9 mouse cellular contexts compared by ENCODE assay signal in genomic region chr2:168628787-168629186, GRCm38 (mm10). TPM values are rescaled to one million over a fixed set of nuclear protein-coding genes. Genes with fewer than 3 reads are reported as not detected.
A peak's percentile ranks its signal among the peaks of the same experiment; 100 is the strongest.
DNase-seq lines count a peak whose midpoint lies in the region; ATAC-seq lines count a peak whose summit lies in the region.
"Had no signal": no experiment of that assay in that cellular context is flagged by ENCODE, and none has a peak within 500 bp of the region (broad histone marks: within the 10 kb centered on the region; RNA-seq: fewer than 3 reads in every experiment).

No protein-coding gene starts in this region.

- H3K9me3 ChIP-seq in forebrain, embryonic 16.5 days (ENCODE audit: control insufficient read depth, low read length), result 0 out of 2 replicates have a peak, but pooled peaks cover 5% of the 10 kb centered on the region
- no peaks in the 10 kb centered on the region for H3K9me3 ChIP-seq in hindbrain, embryonic 12.5 days (replicated peaks)
- H3K9me3 ChIP-seq: lung, embryonic 15.5 days had no signal

- H3K9ac ChIP-seq in forebrain, embryonic 16.5 days (replicated peaks; ENCODE audit: low read depth, low read length), result no peak overlapping the region
- H3K9ac ChIP-seq in hindbrain, embryonic 12.5 days, result no peak overlapping the region
- H3K9ac ChIP-seq: lung, embryonic 15.5 days had no signal

- H3K4me1 ChIP-seq in forebrain, embryonic 16.5 days (replicated peaks; ENCODE audit: control insufficient read depth, insufficient read depth, low read length), result peaks cover 18% of the 10 kb centered on the region
- peaks cover 32% of the 10 kb centered on the region for H3K4me1 ChIP-seq in hindbrain, embryonic 12.5 days

- no peak overlapping the region for H3K4me3 ChIP-seq in forebrain, embryonic 16.5 days (replicated peaks; ENCODE audit: low read length)
- no peak overlapping the region for H3K4me3 ChIP-seq in hindbrain, embryonic 12.5 days
- H3K4me3 ChIP-seq: lung, embryonic 15.5 days had no signal

- ATAC-seq in forebrain, embryonic 16.5 days, result peak; percentile 68
- peak; percentile 55 for ATAC-seq in hindbrain, embryonic 12.5 days (ENCODE audit: low FRiP score)

- 24% methylated on average over 8 of the region's 8 CpGs for WGBS in forebrain, embryonic 16.5 days
- 26% methylated on average over 8 of the region's 8 CpGs for WGBS in hindbrain, embryonic 12.5 days

- no peak overlapping the region for H3K4me2 ChIP-seq in forebrain, embryonic 16.5 days (ENCODE audit: low read length)
- no peak overlapping the region for H3K4me2 ChIP-seq in hindbrain, embryonic 12.5 days (replicated peaks)
- H3K4me2 ChIP-seq: lung, embryonic 15.5 days had no signal

- peaks cover 3% of the 10 kb centered on the region; the same call in 1 of the 2 replicates for H3K36me3 ChIP-seq in forebrain, embryonic 16.5 days (ENCODE audit: control insufficient read depth, insufficient read depth)
- peaks cover 4% of the 10 kb centered on the region; the same call in 1 of the 2 replicates for H3K36me3 ChIP-seq in hindbrain, embryonic 12.5 days
- H3K36me3 ChIP-seq: lung, embryonic 15.5 days had no signal

- peak; percentile 72 for DNase-seq in MN1 (ENCODE audit: low spot score)
- peak; percentile 35 for DNase-seq in c-Kit-positive CD71-positive TER-119-positive erythroid progenitor cells, embryonic 14.5 days (ENCODE audit: low spot score)
- peak; percentile 47 for DNase-seq in layer of hippocampus, adult 9-11 months
- peak; percentile 77 for DNase-seq in lung, postnatal 25 days (ENCODE audit: low spot score)
- peak; percentile 60 for DNase-seq in retina, postnatal 7 days (ENCODE audit: low read depth, low spot score)
- peak; percentile 94 for DNase-seq in thymus, postnatal 4 days

- H3K27me3 ChIP-seq in forebrain, embryonic 16.5 days (replicated peaks; ENCODE audit: control insufficient read depth, insufficient read depth, low read length), result no peaks in the 10 kb centered on the region
- H3K27me3 ChIP-seq in hindbrain, embryonic 12.5 days, result no peaks in the 10 kb centered on the region
- H3K27me3 ChIP-seq: lung, embryonic 15.5 days had no signal

- H3K27ac ChIP-seq in forebrain, embryonic 16.5 days (ENCODE audit: low read length), result no peak overlapping the region
- H3K27ac ChIP-seq in hindbrain, embryonic 12.5 days, result no peak overlapping the region
- H3K27ac ChIP-seq: lung, embryonic 15.5 days had no signal

RNA-seq across cellular contexts. Expression of gene Nfatc2, which starts 27.3 kb away (rescaled TPM):
- polyA plus RNA-seq in forebrain, embryonic 16.5 days (2015; fragmentation: Nextera tagmentation; extraction: Ambion mirVana), result 1.8 and 2.0 TPM in 2 replicates
- 2.2 and 2.4 TPM in 2 replicates for polyA plus RNA-seq in hindbrain, embryonic 12.5 days (2016; fragmentation: Nextera tagmentation; extraction: Ambion mirVana)

Comparison
In these comparisons a context has a peak if more than half of its experiments do, and no peak if none do; other contexts are left out.
1. DNase-seq: peak in every context shown above with its lines; median percentile 94 in thymus, postnatal 4 days; 77 in lung, postnatal 25 days; 72 in MN1; 60 in retina, postnatal 7 days; 47 in layer of hippocampus, adult 9-11 months; 35 in c-Kit-positive CD71-positive TER-119-positive erythroid progenitor cells, embryonic 14.5 days.